ENCODE assay signal across 12 mouse cellular contexts in genomic region chr4:152006812-152007211, GRCm38 (mm10). TPM values are rescaled to one million over a fixed set of nuclear protein-coding genes. Genes with fewer than 3 reads are reported as not detected.
DNase-seq lines count a peak whose midpoint lies in the region; ATAC-seq and TF ChIP-seq lines count a peak whose summit lies in the region.
"Had no signal": no experiment of that assay in that cellular context is flagged by ENCODE, and none has a peak within 500 bp of the region (broad histone marks: within the 10 kb centered on the region; RNA-seq: fewer than 3 reads in every experiment).

No protein-coding gene starts in this region.

- peaks cover 2% of the 10 kb centered on the region for H3K36me3 ChIP-seq in forebrain, embryonic 10.5 days (replicated peaks)
- H3K36me3 ChIP-seq in forebrain, embryonic 14.5 days (ENCODE audit: control insufficient read depth, insufficient read depth, low read length), result no peaks in the 10 kb centered on the region
- no peaks in the 10 kb centered on the region for H3K36me3 ChIP-seq in heart, postnatal 0 days (replicated peaks; ENCODE audit: control insufficient read depth, insufficient read depth, low read length)
- no peaks in the 10 kb centered on the region for H3K36me3 ChIP-seq in midbrain, embryonic 11.5 days (ENCODE audit: control insufficient read depth, insufficient read depth, low read length)
- no peaks in the 10 kb centered on the region for H3K36me3 ChIP-seq in midbrain, postnatal 0 days (ENCODE audit: insufficient read depth, low read length)
- H3K36me3 ChIP-seq: limb, embryonic 15.5 days had no signal

- TF ChIP-seq EP300 in heart, postnatal 0 days (IDR thresholded peaks at IDR 0.05; ENCODE audit: low read depth), result no peak

- no peak overlapping the region for H3K4me2 ChIP-seq in forebrain, embryonic 14.5 days (ENCODE audit: low read length)
- no peak overlapping the region for H3K4me2 ChIP-seq in heart, postnatal 0 days (ENCODE audit: low read depth, low read length)
- no peak overlapping the region for H3K4me2 ChIP-seq in midbrain, embryonic 11.5 days
- H3K4me2 ChIP-seq in midbrain, postnatal 0 days (ENCODE audit: low read depth, low read length, poor library complexity, severe bottlenecking), result no peak overlapping the region

- 12% methylated on average over 3 of the region's 3 CpGs for WGBS in forebrain, embryonic 10.5 days
- 13% methylated on average over 3 of the region's 3 CpGs for WGBS in forebrain, embryonic 14.5 days
- WGBS in heart, postnatal 0 days, result 41% methylated on average over 3 of the region's 3 CpGs
- WGBS in midbrain, embryonic 11.5 days, result 14% methylated on average over 3 of the region's 3 CpGs
- WGBS in midbrain, postnatal 0 days, result 21% methylated on average over 3 of the region's 3 CpGs

- H3K27me3 ChIP-seq in forebrain, embryonic 10.5 days (ENCODE audit: poor library complexity, severe bottlenecking), result peaks cover 33% of the 10 kb centered on the region
- peaks cover 15% of the 10 kb centered on the region for H3K27me3 ChIP-seq in forebrain, embryonic 14.5 days (replicated peaks; ENCODE audit: control insufficient read depth, insufficient read depth, low read length)
- H3K27me3 ChIP-seq in heart, postnatal 0 days (ENCODE audit: control insufficient read depth, insufficient read depth, low read length), result no peaks in the 10 kb centered on the region
- H3K27me3 ChIP-seq in midbrain, embryonic 11.5 days (ENCODE audit: control insufficient read depth, insufficient read depth, low read length), result peaks cover 19% of the 10 kb centered on the region
- H3K27me3 ChIP-seq in midbrain, postnatal 0 days (ENCODE audit: insufficient read depth, low read length), result peaks cover 21% of the 10 kb centered on the region
- H3K27me3 ChIP-seq: limb, embryonic 15.5 days had no signal

- H3K4me3 ChIP-seq in forebrain, embryonic 10.5 days, result 0 out of 2 replicates have a peak overlapping the region, but pooled peaks have one; percentile 89
- H3K4me3 ChIP-seq in forebrain, embryonic 14.5 days (ENCODE audit: low read depth, low read length), result no peak overlapping the region
- H3K4me3 ChIP-seq in heart, postnatal 0 days (ENCODE audit: low read depth, low read length), result no peak overlapping the region
- no peak overlapping the region for H3K4me3 ChIP-seq in midbrain, embryonic 11.5 days (ENCODE audit: low read depth, low read length)
- H3K4me3 ChIP-seq in midbrain, postnatal 0 days (ENCODE audit: low read depth, low read length), result no peak overlapping the region

- no peak for TF ChIP-seq CTCF in heart, postnatal 0 days (IDR thresholded peaks at IDR 0.05; ENCODE audit: low read depth)
- TF ChIP-seq CTCF in midbrain, postnatal 0 days (IDR thresholded peaks at IDR 0.05), result no peak

- no peak for DNase-seq in forebrain, embryonic 10.5 days (ENCODE audit: extremely low spot score, low spot score)
- DNase-seq in forebrain, embryonic 14.5 days (ENCODE audit: low spot score), result no peak
- no peak for DNase-seq in heart, postnatal 0 days (ENCODE audit: low spot score)
- no peak for DNase-seq in heart, adult 9 months (ENCODE audit: low spot score in 2 of 2)
- DNase-seq in midbrain, embryonic 11.5 days (ENCODE audit: low spot score, missing footprints), result peak; percentile 73
- no peak for DNase-seq in midbrain, postnatal 0 days (ENCODE audit: low spot score)
- no peak for DNase-seq in adrenal gland, postnatal 4 days (ENCODE audit: low spot score in 2 of 2)
- no peak for DNase-seq in urinary bladder, postnatal 4 days (ENCODE audit: low spot score in 2 of 2)
- DNase-seq: adrenal gland, adult 8-10 months; cerebellum, postnatal 14 days; thymus, adult 2 months had no signal

- no peaks in the 10 kb centered on the region for H3K9me3 ChIP-seq in forebrain, embryonic 10.5 days
- H3K9me3 ChIP-seq in forebrain, embryonic 14.5 days (replicated peaks; ENCODE audit: control insufficient read depth, low read length), result no peaks in the 10 kb centered on the region
- H3K9me3 ChIP-seq in heart, postnatal 0 days (replicated peaks; ENCODE audit: control insufficient read depth, low read length), result no peaks in the 10 kb centered on the region
- no peaks in the 10 kb centered on the region for H3K9me3 ChIP-seq in midbrain, embryonic 11.5 days (ENCODE audit: control insufficient read depth, low read length)
- no peaks in the 10 kb centered on the region for H3K9me3 ChIP-seq in midbrain, postnatal 0 days (ENCODE audit: low read length)
- H3K9me3 ChIP-seq: limb, embryonic 15.5 days had no signal

- no peak overlapping the region for H3K27ac ChIP-seq in forebrain, embryonic 10.5 days
- no peak overlapping the region for H3K27ac ChIP-seq in forebrain, embryonic 14.5 days (ENCODE audit: low read depth, low read length)
- peak overlapping the region; percentile 96 for H3K27ac ChIP-seq in heart, postnatal 0 days (ENCODE audit: low read depth)
- no peak overlapping the region for H3K27ac ChIP-seq in midbrain, embryonic 11.5 days (ENCODE audit: low read depth, low read length)
- H3K27ac ChIP-seq in midbrain, postnatal 0 days (ENCODE audit: low read depth, low read length), result no peak overlapping the region

- H3K9ac ChIP-seq in forebrain, embryonic 14.5 days (ENCODE audit: low read length), result no peak overlapping the region
- H3K9ac ChIP-seq in heart, postnatal 0 days (replicated peaks; ENCODE audit: low read depth, low read length), result no peak overlapping the region
- no peak overlapping the region for H3K9ac ChIP-seq in midbrain, embryonic 11.5 days (ENCODE audit: low read length)
- no peak overlapping the region for H3K9ac ChIP-seq in midbrain, postnatal 0 days (replicated peaks; ENCODE audit: low read length, poor library complexity, severe bottlenecking)

- peaks cover 58% of the 10 kb centered on the region for H3K4me1 ChIP-seq in forebrain, embryonic 10.5 days
- peaks cover 15% of the 10 kb centered on the region for H3K4me1 ChIP-seq in forebrain, embryonic 14.5 days (ENCODE audit: control insufficient read depth, insufficient read depth, low read length)
- H3K4me1 ChIP-seq in heart, postnatal 0 days (ENCODE audit: control insufficient read depth, insufficient read depth), result peaks cover 24% of the 10 kb centered on the region
- peaks cover 26% of the 10 kb centered on the region for H3K4me1 ChIP-seq in midbrain, embryonic 11.5 days (ENCODE audit: control insufficient read depth, insufficient read depth, low read length)
- H3K4me1 ChIP-seq in midbrain, postnatal 0 days (ENCODE audit: insufficient read depth, low read length), result peaks cover 11% of the 10 kb centered on the region; the same call in 1 of the 2 replicates

- no peak for ATAC-seq in forebrain, embryonic 14.5 days
- no peak for ATAC-seq in heart, postnatal 0 days (ENCODE audit: insufficient read depth, low read depth)
- no peak for ATAC-seq in midbrain, embryonic 11.5 days (ENCODE audit: low FRiP score)
- no peak for ATAC-seq in midbrain, postnatal 0 days (ENCODE audit: low FRiP score)

RNA-seq across cellular contexts. Expression of gene Klhl21, which starts 1.8 kb away (rescaled TPM):
- polyA plus RNA-seq in forebrain, embryonic 10.5 days (2016; fragmentation: Nextera tagmentation; extraction: Ambion mirVana), result 8.1 and 8.3 TPM in 2 replicates
- 0.69 and 1.8 TPM in 2 replicates for polyA plus RNA-seq in forebrain, embryonic 14.5 days (2014; fragmentation: Nextera tagmentation; extraction: Ambion mirVana)
- total RNA-seq in heart, postnatal 0 days (2014; rRNA removed; ENCODE audit: low replicate concordance), result 56.5 and 70.4 TPM in 2 replicates
- 24.7 and 31.8 TPM in 2 replicates for polyA plus RNA-seq in heart, postnatal 0 days (2015; fragmentation: Nextera tagmentation; extraction: Ambion mirVana)
- 2.0 and 2.6 TPM in 2 replicates for polyA plus RNA-seq in midbrain, embryonic 11.5 days (2014; fragmentation: Nextera tagmentation; extraction: Ambion mirVana)
- total RNA-seq in midbrain, postnatal 0 days (2014; rRNA removed), result 9.0 and 13.2 TPM in 2 replicates
- 3.5 and 4.1 TPM in 2 replicates for polyA plus RNA-seq in midbrain, postnatal 0 days (2015; fragmentation: Nextera tagmentation; extraction: Ambion mirVana)
- total RNA-seq in adrenal gland, postnatal 4 days (2021), result 10 to 100 TPM; 18.8 to 19.3 TPM

RNA-seq across cellular contexts. Expression of gene Phf13, which starts 10.8 kb away (rescaled TPM):
- polyA plus RNA-seq in forebrain, embryonic 10.5 days (2016; fragmentation: Nextera tagmentation; extraction: Ambion mirVana), result 24.1 and 26.1 TPM in 2 replicates
- 11.8 and 14.6 TPM in 2 replicates for polyA plus RNA-seq in forebrain, embryonic 14.5 days (2014; fragmentation: Nextera tagmentation; extraction: Ambion mirVana)
- total RNA-seq in heart, postnatal 0 days (2014; rRNA removed; ENCODE audit: low replicate concordance), result 8.0 and 10.7 TPM in 2 replicates
- polyA plus RNA-seq in heart, postnatal 0 days (2015; fragmentation: Nextera tagmentation; extraction: Ambion mirVana), result 8.4 and 9.3 TPM in 2 replicates
- polyA plus RNA-seq in midbrain, embryonic 11.5 days (2014; fragmentation: Nextera tagmentation; extraction: Ambion mirVana), result 21.5 and 22.9 TPM in 2 replicates
- total RNA-seq in midbrain, postnatal 0 days (2014; rRNA removed), result 17.2 and 18.3 TPM in 2 replicates
- polyA plus RNA-seq in midbrain, postnatal 0 days (2015; fragmentation: Nextera tagmentation; extraction: Ambion mirVana), result 16.6 and 17.1 TPM in 2 replicates
- total RNA-seq in adrenal gland, postnatal 4 days (2021), result 10 to 100 TPM; 24.8 to 28.0 TPM

RNA-seq across cellular contexts. Expression of gene Thap3, which starts 18.0 kb away (rescaled TPM):
- polyA plus RNA-seq in forebrain, embryonic 10.5 days (2016; fragmentation: Nextera tagmentation; extraction: Ambion mirVana), result 34.9 and 35.7 TPM in 2 replicates
- 29.7 and 30.0 TPM in 2 replicates for polyA plus RNA-seq in forebrain, embryonic 14.5 days (2014; fragmentation: Nextera tagmentation; extraction: Ambion mirVana)
- total RNA-seq in heart, postnatal 0 days (2014; rRNA removed; ENCODE audit: low replicate concordance), result 16.9 and 23.2 TPM in 2 replicates
- polyA plus RNA-seq in heart, postnatal 0 days (2015; fragmentation: Nextera tagmentation; extraction: Ambion mirVana), result 22.0 and 27.4 TPM in 2 replicates
- 21.9 and 24.6 TPM in 2 replicates for polyA plus RNA-seq in midbrain, embryonic 11.5 days (2014; fragmentation: Nextera tagmentation; extraction: Ambion mirVana)
- 13.8 and 21.1 TPM in 2 replicates for total RNA-seq in midbrain, postnatal 0 days (2014; rRNA removed)
- polyA plus RNA-seq in midbrain, postnatal 0 days (2015; fragmentation: Nextera tagmentation; extraction: Ambion mirVana), result 42.7 and 45.7 TPM in 2 replicates
- total RNA-seq in adrenal gland, postnatal 4 days (2021), result 10 to 100 TPM; 35.6 to 41.8 TPM

RNA-seq across cellular contexts. Expression of gene Zbtb48, which starts 20.7 kb away (rescaled TPM):
- polyA plus RNA-seq in forebrain, embryonic 10.5 days (2016; fragmentation: Nextera tagmentation; extraction: Ambion mirVana), result 24.1 and 24.4 TPM in 2 replicates
- 17.2 and 21.6 TPM in 2 replicates for polyA plus RNA-seq in forebrain, embryonic 14.5 days (2014; fragmentation: Nextera tagmentation; extraction: Ambion mirVana)
- total RNA-seq in heart, postnatal 0 days (2014; rRNA removed; ENCODE audit: low replicate concordance), result 1.7 and 11.3 TPM in 2 replicates
- 6.5 and 9.0 TPM in 2 replicates for polyA plus RNA-seq in heart, postnatal 0 days (2015; fragmentation: Nextera tagmentation; extraction: Ambion mirVana)
- 21.1 and 22.5 TPM in 2 replicates for polyA plus RNA-seq in midbrain, embryonic 11.5 days (2014; fragmentation: Nextera tagmentation; extraction: Ambion mirVana)
- 7.8 and 8.9 TPM in 2 replicates for total RNA-seq in midbrain, postnatal 0 days (2014; rRNA removed)
- polyA plus RNA-seq in midbrain, postnatal 0 days (2015; fragmentation: Nextera tagmentation; extraction: Ambion mirVana), result 17.0 and 20.6 TPM in 2 replicates
- total RNA-seq in adrenal gland, postnatal 4 days (2021), result 10 to 100 TPM; 16.8 to 17.0 TPM

RNA-seq across cellular contexts. Expression of gene Tas1r1, which starts 31.6 kb away (rescaled TPM):
- 0.48 and 0.79 TPM in 2 replicates for polyA plus RNA-seq in forebrain, embryonic 10.5 days (2016; fragmentation: Nextera tagmentation; extraction: Ambion mirVana)
- 0.32 and 0.70 TPM in 2 replicates for polyA plus RNA-seq in forebrain, embryonic 14.5 days (2014; fragmentation: Nextera tagmentation; extraction: Ambion mirVana)
- not detected in 2 replicates for total RNA-seq in heart, postnatal 0 days (2014; rRNA removed; ENCODE audit: low replicate concordance)
- 0.07 and 0.08 TPM in 2 replicates for polyA plus RNA-seq in heart, postnatal 0 days (2015; fragmentation: Nextera tagmentation; extraction: Ambion mirVana)
- 0.44 and 0.58 TPM in 2 replicates for polyA plus RNA-seq in midbrain, embryonic 11.5 days (2014; fragmentation: Nextera tagmentation; extraction: Ambion mirVana)
- total RNA-seq in midbrain, postnatal 0 days (2014; rRNA removed), result 0.11 and 1.5 TPM in 2 replicates
- 1.6 TPM in 2 replicates for polyA plus RNA-seq in midbrain, postnatal 0 days (2015; fragmentation: Nextera tagmentation; extraction: Ambion mirVana)
- total RNA-seq in adrenal gland, postnatal 4 days (2021), result under 1 TPM; 0.25 to 0.37 TPM
